Mouse (Mus musculus) frontal cortex, postnatal 14 days (tissue): Measurements from ENCODE around the gene Ern1.

Experiments
- DNase-seq, 2 experiments: peaks; one replicate each; pipeline ENCODE4 v3.0.0; 2022; ENCODE audit warnings: low spot score in 2 of 2

Ern1 gene

DNA sequence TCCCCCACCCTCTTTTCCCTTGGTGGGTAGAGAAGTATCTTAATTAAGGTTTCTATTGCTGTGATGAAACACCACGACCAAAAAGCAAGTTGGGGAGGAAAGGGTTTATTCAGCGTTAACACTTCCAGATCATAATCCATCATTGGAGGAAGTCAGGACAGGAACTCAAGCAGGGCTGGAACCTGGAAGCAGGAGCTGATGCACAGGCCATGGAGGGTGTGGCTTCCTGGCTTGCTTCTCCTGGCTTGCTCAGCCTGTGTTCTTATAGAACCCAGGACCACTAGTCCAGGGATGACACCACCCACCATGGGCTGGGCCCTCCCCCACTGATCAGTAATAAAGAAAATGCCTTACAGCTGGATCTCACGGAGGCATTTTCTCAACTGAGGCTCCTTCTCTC, 96.9 kb downstream of the Ern1 start:
- DNase-seq = no peak

DNA sequence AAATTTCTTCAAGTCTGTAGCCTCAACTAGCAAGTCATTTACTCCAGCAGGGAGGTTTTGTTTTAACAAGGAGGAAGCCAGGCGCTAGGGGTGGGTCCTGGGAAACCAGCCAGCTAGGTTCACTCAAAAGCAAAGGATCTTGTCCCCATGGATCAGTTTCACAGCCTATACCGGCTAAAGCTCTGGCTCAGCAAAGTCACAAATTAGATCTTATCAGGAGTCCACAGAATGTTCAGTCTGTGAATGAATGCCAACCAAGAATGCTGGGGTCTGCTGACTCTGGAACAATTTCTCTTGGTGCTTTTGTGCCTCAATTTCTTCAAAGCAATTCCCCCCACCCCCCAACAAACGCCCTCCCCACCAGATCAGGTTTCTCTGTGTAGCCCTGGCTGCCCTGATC, 98.0 kb downstream of the Ern1 start:
- DNase-seq = no peak

DNA sequence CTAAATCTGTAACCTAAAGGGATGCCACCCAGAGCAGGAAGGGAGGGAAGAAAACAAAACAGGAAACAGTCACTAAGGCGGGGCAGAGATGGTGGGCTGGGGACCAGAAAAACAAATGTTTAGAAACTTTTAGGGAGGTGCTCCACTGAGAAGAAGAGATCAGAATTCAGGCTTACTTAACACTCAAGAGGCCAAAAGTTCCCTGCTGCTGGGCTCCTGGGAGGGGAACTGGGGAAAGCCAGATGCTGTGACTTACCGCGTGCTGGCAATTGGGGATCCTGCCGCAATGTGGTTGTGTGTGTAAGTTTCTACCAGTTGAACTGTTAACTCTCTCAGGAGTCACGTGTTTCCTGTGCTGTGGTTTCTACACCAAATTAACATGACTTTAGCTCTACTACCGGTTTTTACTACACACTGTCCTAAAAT, 99.8 kb downstream of the Ern1 start, which contains the start of gene Icam2:
Icam2 (minus strand) TSS at position 285 of the 426 bp plus-strand sequence.
- no peak for DNase-seq

DNA sequence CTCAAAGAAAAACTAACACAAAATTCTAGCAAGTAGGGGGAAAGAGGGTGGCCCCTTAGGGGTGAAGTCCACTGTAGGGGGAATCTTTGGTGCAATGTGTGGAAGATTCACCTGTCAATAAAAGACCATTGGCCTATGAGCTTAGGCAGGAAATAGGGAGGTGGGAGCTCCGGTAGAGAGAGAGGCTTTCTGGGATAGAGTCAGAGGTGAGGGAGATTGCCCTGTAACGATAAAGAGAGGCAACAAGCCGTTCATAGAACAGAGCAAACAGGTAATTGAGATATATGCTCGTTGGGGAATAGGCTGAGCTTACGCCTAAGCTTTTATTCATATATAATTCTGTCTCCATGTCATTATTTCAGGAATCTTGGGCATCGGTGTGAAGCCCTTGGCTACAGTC, 100.6 kb downstream of the Ern1 start:
- DNase-seq = no peak

DNA sequence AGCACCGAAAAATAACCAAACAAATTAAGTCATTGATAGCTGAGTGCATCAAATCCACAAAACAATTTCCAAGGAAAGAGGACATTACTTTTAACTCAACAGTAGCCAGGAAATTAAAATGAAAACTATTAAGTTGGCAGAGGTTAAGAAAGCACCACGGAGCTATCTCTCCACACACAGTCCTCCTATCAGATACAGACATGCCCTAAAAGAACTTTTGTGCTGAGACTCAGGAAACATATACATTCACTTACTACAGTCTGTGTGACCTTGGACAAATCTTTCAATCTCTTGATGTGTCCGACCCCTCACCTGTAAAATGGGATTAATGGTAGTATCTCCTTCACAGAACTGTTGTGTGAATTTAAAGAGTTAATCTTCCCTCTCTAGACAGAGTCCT, 101.2 kb downstream of the Ern1 start:
- no peak for DNase-seq

DNA sequence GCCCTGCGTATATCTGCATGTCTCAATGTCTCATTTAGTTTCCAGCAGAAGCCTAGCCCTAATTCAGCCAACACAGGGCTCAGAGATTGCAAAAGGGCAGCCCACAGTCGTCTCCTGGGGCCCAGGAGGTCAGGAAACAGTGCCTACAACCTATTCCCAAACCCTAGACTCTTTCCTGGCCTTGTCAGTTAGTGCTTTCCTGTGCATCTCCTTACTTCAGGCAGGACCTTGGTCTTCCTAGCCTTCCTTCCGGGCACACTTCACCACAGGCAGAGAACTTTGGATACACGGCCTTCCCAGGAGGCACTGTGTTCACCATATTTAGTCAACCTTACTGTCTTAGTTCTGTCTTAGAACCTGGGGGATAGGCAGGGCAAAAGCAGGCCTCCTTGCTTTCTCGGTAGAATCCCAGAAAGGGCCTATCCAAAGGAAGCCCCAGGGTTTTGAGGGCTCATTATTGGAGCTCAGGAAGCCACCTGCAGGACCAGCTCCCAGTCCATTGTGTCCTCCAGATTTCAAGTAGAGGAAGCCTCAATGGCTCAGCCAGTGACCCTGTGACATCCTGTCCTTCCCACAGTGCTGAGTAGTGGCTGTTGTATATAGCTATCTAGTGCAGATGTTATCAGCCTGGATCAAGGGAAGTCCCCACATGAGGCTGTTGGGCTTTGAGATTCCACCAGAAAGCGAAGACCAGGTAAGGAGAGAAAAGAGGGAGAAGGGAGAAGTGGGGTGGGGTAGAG, 104.4 kb downstream of the Ern1 start:
- no peak for DNase-seq

DNA sequence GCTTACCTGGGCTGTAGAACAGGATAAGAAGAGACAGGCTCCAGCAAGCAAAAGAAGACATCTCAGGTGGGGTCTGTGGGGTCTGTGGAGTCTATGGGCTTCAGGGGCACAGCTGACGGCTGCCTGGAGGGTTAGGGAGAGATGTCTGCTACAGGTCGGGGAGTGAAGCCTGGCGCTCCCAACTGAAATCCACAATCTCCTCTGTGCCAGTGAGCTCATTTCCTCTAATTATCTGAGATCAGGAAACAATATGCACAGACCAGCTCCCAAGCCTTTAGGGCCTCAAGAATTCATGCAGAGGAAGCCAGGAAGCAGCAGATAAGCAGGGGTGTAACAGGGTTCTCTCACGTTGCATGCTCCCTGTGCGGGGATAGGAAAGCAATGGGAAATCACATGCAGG, 105.2 kb downstream of the Ern1 start:
- no peak for DNase-seq

DNA sequence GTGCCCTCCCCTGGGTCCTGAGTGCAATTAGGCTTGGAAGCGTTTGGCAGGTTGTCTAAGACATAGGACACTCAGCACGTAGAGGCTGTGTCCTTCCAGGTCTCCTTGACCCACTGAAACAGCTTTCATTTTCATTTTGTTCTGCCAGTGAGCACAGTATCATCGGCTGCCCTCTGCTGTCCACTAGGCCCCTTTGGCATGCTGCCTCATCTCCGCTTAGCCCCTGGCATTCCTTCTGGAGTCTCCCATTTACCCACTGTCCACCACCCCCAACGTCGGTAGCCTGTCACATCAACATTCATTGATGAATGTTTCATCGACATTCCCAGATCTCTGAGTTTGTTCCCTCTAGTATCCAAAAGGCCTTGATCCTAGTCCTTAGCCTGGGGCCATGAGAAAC, 105.8 kb downstream of the Ern1 start:
- no peak for DNase-seq

DNA sequence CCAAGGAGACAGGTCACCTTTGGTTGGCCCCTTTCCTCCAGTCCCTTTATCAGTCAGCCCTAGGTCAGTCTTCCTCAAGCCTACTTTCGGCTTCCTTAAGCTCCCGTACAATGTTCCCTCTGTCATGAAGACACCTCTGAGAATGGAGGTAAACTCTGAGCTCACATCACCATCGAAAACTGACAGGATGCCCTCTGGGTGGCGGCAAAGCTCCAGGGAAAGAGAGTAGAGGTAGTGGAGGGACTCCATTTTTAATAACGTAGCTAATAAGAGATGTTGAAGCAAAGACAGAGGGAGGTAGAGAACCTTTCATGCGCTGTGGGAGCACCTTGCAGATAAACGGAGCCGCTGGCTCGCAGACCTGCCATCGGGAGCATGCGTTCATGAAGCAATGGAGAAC, 106.6 kb downstream of the Ern1 start:
- no peak for DNase-seq

DNA sequence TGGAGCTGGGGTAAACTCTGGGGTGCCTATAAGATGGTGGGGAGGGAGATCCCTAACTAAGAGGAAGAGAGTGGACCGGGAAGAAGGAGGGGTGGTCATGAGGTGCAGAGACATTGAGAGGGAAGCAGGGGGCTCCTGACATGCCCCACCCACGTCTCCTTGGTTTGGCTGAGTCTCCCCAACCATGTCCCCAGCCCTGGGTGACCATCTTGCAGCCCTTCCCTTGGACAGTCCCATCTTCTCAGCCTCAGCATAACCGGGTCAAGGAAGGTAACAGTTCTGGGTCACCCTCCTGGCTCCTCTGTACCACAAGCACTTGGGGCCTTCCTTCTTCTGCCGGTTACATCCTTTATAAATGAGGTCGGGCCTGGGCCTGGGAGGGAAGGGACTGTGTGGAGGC, 112.7 kb downstream of the Ern1 start:
- DNase-seq = no peak

DNA sequence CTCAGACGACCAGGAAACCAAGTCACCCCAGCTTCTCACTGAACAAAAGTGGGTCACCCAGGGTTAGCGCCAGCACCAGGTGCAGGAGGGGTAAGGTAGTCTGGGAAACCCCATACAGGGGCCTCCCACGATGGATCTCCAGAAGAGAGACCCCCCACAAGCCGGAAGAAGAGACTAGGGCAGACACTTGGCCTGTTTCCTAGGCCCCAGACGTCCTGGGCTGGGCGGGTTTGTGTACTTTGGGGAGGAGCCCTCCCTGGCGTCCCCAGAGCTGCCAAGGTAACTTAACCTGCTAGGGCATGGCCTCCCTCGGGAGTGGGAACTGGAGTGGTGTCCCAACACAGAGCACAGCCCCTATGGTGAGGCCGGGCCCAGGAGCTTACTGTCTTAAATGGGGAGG, 113.1 kb downstream of the Ern1 start:
- DNase-seq = no peak

DNA sequence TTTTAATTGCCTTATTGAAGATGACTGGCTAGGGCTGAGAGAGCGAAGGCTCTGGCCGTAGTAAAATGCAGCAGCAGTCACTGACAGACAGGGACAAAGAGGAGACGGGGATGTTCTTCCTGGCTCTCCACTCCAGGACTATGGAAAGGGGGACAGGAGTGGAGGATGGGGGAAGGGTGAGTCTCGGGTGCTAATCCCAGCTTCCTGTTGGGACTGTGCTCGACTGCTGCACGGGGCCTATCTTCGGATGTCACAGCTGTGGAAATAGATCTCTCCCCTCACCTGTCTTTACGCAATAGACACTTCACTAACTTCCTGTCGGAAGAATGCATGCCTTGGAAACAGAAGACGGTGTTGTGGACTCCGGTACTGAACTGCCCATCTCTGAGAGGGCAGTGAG, 113.7 kb downstream of the Ern1 start:
- DNase-seq = no peak

DNA sequence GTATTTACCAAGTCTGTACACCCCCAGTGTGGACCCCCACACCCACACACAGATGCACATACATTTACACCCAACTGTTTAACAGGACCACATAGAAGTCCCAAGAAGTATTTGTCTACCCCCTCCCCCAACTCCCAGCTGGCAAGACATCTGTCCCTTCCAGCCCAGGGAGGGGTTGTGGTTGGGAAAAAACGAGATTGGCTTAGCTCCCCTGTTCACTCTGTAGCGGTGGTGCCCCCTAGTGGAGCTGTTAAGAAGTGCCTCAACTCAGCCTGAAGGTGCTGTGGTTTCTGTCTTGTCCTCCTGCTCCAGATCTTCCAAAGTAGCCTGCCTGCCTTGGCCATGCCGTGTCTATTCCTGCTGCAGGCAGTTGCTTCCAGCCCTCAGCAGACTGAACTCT, 121.3 kb downstream of the Ern1 start:
- DNase-seq = peak; percentile 65 to 66

DNA sequence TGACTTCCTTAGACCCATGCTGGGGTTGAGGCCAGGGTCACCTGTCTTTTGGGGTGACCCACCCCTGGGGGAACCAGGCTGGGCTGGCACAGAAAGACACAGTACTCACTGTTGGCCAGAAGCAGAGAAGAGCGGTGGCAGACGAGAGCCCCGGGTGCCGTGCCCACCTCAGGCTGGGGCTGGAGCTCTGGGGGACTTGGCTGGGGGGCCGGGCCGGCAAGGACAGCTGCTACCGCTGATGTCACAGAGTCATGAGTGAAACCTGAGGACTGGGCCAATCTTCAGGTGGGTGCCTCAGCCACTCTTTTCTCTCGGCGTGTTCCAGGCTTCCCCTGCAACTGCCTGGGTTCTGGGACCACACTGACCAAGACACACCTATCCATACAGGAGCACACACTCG, 122.3 kb downstream of the Ern1 start, which contains the start of gene Prr29:
Prr29 (plus strand) TSS at position 107 of the 400 bp plus-strand sequence.
- DNase-seq = no peak

DNA sequence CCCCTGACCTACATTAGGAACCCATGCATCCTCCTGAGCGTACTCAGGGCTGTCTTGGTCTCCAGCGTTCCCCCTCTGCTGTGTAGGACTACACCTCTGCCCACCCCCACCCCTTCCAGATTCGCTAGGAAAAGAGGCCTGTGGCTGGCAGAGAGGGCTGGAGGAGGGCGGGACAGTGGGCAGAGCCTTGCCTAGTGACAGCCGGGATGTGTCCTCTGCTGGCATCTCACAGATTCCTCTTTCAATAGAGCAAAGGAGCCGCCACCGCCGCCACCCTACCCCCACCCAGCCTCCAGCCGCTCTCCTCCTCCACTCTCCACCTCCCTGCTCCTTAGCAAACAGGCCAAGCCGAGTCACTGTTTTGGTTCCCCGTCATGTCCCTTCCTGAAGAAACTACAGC, 122.9 kb downstream of the Ern1 start:
- DNase-seq = no peak

DNA sequence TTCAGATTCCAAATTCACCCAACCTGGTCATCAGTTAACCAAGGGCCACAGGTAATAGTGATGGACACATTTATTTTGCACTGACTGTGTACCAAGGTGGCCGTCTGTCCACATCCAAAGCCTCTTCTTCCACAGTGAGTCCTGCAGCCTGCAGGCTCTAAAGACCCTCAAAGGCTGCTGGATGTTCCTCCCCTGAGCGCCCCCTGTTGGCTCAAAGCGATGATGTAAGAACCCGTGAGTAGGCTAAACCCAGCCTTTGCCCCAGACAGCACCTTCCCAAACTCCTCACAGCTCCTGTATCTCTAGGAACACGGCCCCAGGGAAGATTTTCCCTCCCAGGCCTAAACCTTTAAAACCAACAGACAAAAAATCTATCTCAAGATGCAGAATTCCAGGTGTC, 128.3 kb downstream of the Ern1 start:
- no peak for DNase-seq

DNA sequence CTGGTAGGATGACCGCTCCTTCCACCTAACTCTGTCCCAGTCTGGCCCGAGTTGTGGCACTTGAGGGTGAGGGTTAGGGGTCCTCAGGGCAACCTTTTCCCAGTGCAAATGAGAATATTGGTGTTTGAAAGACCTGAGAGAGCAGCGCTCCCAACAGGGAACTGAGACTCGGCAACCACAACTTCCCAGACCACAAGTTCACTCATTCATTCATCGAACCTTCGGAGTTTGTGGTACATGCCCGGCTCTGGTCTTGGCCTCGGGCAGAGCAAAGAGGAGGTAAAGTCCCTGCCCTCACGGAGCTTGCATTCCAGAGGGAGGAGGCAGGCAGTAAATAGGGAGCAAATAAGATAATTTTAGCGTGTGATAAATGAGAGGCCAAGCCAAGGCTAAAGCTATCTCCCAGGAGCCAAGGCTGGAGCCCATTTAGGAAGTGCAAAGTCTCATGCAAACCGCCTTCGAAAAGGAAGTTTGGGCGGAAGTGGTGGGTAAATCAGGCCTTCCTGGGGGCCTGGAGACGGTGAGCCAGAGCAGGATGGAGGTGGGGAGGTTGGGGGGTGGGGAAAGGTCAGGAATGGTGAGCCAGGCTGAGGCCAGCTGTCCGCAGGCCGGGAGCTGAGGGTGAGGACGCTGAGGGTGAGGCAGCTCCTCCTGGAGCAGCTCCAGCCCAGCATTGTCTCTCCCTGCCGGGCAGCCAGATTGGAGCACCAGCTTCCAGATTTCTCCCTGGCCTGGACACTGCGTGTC, 132.1 kb downstream of the Ern1 start:
- no peak for DNase-seq

DNA sequence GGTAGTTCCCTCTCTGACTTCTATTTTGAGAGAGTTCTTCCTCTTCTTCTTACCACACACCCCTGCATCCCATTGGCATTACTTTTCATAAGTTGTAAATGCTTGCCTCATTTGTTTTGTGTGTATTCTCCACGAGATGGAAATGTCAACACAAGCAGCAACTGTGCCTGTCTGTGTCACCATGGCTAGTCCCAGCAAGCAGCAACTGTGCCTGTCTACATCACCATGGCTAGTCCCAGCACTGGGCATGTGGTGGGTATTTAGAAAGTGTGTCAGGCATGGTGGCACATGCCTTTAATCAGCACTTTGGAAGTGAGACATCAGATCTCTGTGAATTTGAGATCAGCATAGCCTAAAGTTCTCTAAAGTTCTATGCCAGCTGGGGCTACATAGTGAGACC, 133.5 kb downstream of the Ern1 start:
- DNase-seq = no peak

DNA sequence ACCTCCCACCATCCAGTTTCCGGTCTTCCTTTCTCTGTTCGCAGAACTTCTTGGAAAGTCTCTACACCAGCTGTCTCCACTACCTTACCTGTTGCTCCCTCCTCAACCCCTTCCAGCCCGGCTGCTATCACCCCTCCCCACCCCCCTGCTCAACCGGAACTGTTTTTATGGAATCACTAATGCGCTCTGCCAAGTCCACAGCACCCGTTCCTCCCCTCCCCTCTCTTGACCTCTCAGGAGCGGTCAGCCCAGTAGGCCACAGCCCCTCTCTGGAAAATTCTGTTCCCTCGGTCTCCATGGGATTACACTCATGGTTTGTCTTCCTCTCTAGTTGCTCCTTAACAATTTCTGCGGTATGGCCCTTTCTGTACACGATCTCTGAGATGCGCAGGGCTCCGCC, 134.5 kb downstream of the Ern1 start, which contains the start of gene Scn4a:
Scn4a (minus strand) TSS at position 101 of the 400 bp plus-strand sequence.
- no peak for DNase-seq

DNA sequence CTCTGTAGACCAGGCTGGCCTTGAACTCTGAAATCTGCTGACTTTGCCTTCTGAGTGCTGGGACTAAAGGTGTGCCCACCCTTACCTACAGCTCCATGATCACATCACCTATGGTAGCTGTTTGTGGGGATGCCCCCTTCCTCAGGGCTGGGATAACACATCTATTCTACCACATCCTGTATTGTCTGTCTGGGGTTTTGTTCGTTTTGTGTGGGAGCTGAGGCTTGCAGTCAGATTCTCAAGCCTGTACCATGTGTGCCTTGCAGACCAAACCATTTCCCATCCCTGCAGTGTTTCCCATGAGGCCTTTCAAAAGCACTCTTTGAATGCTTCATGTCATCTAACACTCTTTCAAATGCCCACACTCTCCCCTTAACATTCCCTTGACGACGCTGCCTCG, 135.7 kb downstream of the Ern1 start:
- DNase-seq = no peak

DNA sequence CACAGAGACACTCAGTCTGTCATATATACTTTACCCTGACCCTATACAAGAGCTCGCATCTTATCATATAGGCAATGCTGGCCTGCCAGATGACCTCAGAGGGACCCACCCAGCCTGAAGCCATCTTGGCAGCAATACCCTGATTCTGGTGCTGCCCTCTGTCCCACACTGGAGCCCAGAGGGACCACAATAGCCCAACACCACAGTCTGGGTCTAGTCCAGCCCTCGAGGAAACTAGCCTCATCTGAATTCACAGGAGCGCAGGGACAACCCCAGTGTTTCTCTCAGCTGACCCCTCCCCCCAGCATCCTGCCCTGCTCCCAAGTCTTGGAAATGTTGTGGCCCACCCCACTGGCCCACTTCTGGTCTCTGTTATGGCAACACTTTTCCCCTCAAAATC, 136.4 kb downstream of the Ern1 start:
- no peak for DNase-seq

DNA sequence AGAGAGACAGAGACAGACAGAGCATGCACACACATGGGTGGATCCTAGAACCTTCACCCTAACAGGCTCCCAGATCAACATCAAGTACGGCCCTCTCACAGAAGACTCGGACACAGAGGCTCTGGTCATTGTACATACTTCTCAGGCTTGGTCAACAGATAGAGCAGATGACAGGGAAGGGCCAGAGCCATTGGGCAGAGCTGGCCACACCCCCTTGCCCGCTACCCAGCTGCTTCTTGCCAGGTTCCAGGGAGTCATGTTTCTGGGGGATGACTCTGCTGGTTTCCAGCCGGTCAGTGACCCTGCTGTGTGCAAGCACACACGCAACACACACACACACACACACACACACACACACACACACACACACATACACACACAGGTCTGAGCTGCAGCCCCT, 136.8 kb downstream of the Ern1 start:
- DNase-seq = no peak

DNA sequence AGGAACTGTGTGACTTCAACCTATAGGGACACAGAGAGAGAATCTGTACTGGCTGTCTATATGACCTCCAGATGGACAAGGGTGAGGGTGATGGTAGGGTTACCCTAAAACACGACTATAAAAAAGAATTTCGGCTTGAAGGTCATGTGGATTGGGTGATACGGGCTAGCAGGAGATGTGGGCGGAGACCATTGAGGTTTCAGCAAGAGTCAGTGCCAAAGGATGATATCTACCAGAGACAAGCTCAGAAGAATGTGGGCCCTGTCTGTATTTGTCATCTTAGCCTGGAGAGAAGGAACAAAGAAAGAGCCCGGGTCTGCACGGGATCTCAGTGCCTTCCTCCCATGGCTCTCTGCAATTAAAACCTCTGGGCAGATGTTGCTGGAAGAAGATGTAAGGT, 137.9 kb downstream of the Ern1 start:
- no peak for DNase-seq
